Mouse (Mus musculus) layer of hippocampus, adult 2 months (tissue): ENCODE measurements around the gene Coq7. TPM values are rescaled to one million over a fixed set of nuclear protein-coding genes. Genes with fewer than 3 reads are reported as not detected.
A peak's percentile ranks its signal among the peaks of the same experiment; 100 is the strongest.

Experiments
- DNase-seq, 2 experiments: peaks; one replicate each; pipeline ENCODE4 v3.0.0; 2022; ENCODE audit warnings: low spot score in 2 of 2
- H3K27ac ChIP-seq: fragments of 200-600 bp; 2 replicates; pipeline ENCODE4 v1.8.1; 2022
- H3K4me3 ChIP-seq: fragments of 200-600 bp; 2 replicates; pipeline ENCODE4 v1.8.1; 2022; ENCODE audit warnings: mild to moderate bottlenecking
- CTCF ChIP-seq: fragments of 200-600 bp; conservative IDR thresholded peaks from 2 replicates; pipeline ENCODE4 v1.8.1; 2022; ENCODE audit warnings: antibody characterized with exemption, mild to moderate bottlenecking, moderate library complexity
- total RNA-seq, 2 experiments: library from RNA; stranded (reverse); gene quantifications; 2 replicates each; pipeline ENCODE4 v1.2.3; 2021

The Coq7 gene
- total RNA-seq, 2 experiments from 2014 or later: 35.3 to 35.4 TPM

- H3K4me3 ChIP-seq: no peak overlapping the region
- H3K27ac ChIP-seq: no peak overlapping the region
- DNase-seq: no peak
- TF ChIP-seq CTCF: no peak
Observed at GRCm38 (mm10) chr7:118472886-118473285, 60.3 kb downstream of the Coq7 start.

GRCm38 (mm10) chr7:118468060-118468459 lies 65.1 kb downstream of the Coq7 start:
- no peak for DNase-seq
- Histone ChIP-seq H3K27ac (no peak overlapping the region), H3K4me3 (no peak overlapping the region)
- TF ChIP-seq CTCF: no peak

GRCm38 (mm10) chr7:118464432-118464831 lies 68.7 kb downstream of the Coq7 start:
- TF ChIP-seq CTCF: no peak
- no peak for DNase-seq
- Histone ChIP-seq H3K4me3 (no peak overlapping the region), H3K27ac (no peak overlapping the region)

GRCm38 (mm10) chr7:118462818-118463762 lies 70.1 kb downstream of the Coq7 start:
- Histone ChIP-seq H3K27ac (no peak overlapping the region), H3K4me3 (no peak overlapping the region)
- no peak for DNase-seq
- TF ChIP-seq CTCF: no peak

- Histone ChIP-seq H3K27ac (0 out of 2 replicates have a peak overlapping the region, but pooled peaks have one; percentile 5), H3K4me3 (no peak overlapping the region)
- no peak for TF ChIP-seq CTCF
- DNase-seq: no peak
Observed at GRCm38 (mm10) chr7:118461400-118462136, 71.6 kb downstream of the Coq7 start.

Other genes with a start within 250 kb of the Coq7 start
- 10 to 100 TPM; 96.0 to 98.3 TPM for gene Syt17, start 85.1 kb downstream of the Coq7 start, total RNA-seq
- gene Itpripl2, start 41.4 kb downstream of the Coq7 start, total RNA-seq: 1 to 10 TPM; 3.1 to 3.8 TPM
- 10 to 100 TPM; 15.0 to 16.8 TPM for gene Tmc7, start 51.4 kb upstream of the Coq7 start, total RNA-seq
- gene Tmc5, start 63.9 kb upstream of the Coq7 start, total RNA-seq: under 1 TPM; 0.32 to 0.69 TPM
- 100 to 1,000 TPM; 204 to 214 TPM for gene Gde1, start 172.4 kb upstream of the Coq7 start, total RNA-seq
- 10 to 100 TPM; 41.5 to 50.3 TPM for gene Ccp110, start 179.2 kb upstream of the Coq7 start, total RNA-seq
- 10 to 100 TPM; 58.5 to 65.1 TPM for gene Vps35l, start 206.9 kb upstream of the Coq7 start, total RNA-seq